Mouse (Mus musculus) adrenal gland, adult (tissue): ENCODE data around the gene Psme3.
"Not testable (repeated sequence)": the region's sequence is repeated elsewhere in the genome, so short reads cannot be mapped to it uniquely, and the experiment has no call there.

Source experiments
- DNase-seq, 2 experiments: peaks; one replicate each; pipeline ENCODE4 v3.0.0; 2022 to 2023; ENCODE audit warnings: low spot score in 1 of 2; ENCODE audit not compliant: inconsistent age in 2 of 2

Gene Psme3

GRCm38 (mm10) chr11:101311083-101311482 lies 4.9 kb upstream of the Psme3 start:
- no peak for DNase-seq

DNA sequence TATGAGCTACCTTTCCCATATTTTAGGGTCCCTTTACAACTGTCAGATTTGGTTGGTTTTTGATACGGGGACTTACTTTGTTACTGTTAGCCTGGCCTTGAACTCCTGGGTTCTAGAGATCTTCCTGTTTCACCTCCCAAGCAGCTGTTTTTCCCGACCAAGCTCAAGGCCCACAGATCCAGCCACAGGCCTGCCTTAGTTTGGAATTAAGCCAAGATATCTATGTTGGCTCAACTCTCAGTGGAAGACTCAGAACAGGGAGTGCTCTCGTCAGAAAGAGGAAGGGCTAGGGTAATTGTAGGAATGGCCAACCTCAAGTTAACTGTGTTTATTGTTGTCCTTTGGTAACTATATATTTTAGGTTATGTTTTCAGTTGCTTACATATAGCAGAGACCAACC lies 3.9 kb upstream of the Psme3 start:
- peak in 1 of 2 experiments; percentile 29 for DNase-seq

- no peak for DNase-seq
Measured at GRCm38 (mm10) chr11:101314567-101314966, 1.4 kb upstream of the Psme3 start.

GRCm38 (mm10) chr11:101315082-101315650 lies 847 bp upstream of the Psme3 start:
- no peak for DNase-seq

- DNase-seq = no peak
Measured at GRCm38 (mm10) chr11:101316501-101316917, 496 bp downstream of the Psme3 start.

- DNase-seq = peak; percentile 72 to 88
Measured at GRCm38 (mm10) chr11:101323609-101324008, 7.6 kb downstream of the Psme3 start.

- DNase-seq = no peak
Measured at GRCm38 (mm10) chr11:101324763-101325162, 8.8 kb downstream of the Psme3 start, which contains the start of gene Aoc2. Gene Aoc2, plus strand, starts transcription at chr11:101325063.

DNA sequence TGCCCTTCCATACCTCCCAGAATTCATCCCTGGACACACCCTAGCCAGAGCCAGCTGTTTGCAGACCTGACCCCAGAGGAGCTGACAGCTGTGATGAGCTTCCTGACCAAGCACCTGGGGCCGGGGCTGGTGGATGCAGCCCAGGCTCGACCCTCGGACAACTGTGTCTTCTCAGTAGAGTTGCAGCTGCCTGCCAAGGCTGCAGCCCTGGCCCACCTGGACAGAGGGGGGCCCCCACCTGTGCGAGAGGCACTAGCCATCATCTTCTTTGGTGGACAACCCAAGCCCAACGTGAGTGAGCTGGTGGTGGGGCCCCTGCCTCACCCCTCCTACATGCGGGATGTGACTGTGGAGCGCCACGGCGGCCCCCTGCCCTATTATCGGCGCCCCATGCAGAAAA lies 9.2 kb downstream of the Psme3 start:
- DNase-seq = not testable (repeated sequence)

GRCm38 (mm10) chr11:101326147-101326546 lies 10.1 kb downstream of the Psme3 start:
- no peak for DNase-seq

GRCm38 (mm10) chr11:101327311-101327710 lies 11.3 kb downstream of the Psme3 start:
- DNase-seq = no peak

DNA sequence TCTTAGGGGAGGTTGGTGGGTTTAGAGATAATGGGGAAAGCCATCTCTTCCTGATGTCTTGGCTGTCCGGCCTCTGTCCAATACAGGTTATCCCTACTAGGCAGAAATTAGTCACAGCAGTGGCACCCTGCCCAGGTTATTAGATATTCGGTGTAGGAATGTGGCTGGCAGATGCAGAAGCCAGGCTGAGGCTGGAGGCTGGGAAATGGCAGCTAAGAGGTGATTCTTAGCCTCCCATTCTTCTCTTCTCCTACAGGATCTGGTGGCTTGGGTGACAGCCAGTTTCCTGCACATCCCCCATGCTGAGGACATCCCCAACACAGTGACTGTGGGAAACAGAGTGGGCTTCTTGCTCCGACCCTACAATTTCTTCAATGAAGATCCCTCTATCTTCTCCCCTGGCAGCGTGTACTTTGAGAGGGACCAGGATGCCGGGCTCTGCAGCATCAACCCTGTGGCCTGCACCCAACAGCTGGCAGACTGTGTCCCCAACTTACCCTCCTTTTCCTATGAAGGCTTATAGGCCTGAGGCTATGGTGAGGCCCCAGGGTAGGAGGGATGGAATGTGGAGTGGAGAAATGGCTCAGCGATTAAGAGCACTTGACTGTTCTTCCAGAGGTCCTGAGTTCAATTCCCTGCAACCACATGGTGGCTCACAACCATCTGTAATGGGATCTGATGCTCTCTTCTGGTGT lies 13.1 kb downstream of the Psme3 start:
- DNase-seq = peak; percentile 59 to 75

- peak in 1 of 2 experiments; percentile 64 for DNase-seq
Measured at GRCm38 (mm10) chr11:101330371-101330924, 14.4 kb downstream of the Psme3 start, which contains the start of gene Aoc3. Gene Aoc3, plus strand, starts transcription at chr11:101330605.

DNA sequence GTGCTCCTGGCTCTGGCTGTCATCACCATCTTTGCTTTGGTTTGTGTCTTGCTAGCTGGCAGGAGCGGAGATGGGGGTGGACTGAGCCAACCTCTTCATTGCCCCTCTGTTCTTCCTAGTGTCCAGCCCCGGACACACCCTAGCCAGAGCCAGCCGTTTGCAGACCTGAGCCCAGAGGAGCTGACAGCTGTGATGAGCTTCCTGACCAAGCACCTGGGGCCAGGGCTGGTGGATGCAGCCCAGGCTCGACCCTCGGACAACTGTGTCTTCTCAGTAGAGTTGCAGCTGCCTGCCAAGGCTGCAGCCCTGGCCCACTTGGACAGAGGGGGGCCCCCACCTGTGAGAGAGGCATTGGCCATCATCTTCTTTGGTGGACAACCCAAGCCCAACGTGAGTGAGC lies 14.9 kb downstream of the Psme3 start:
- not testable (repeated sequence) for DNase-seq

DNA sequence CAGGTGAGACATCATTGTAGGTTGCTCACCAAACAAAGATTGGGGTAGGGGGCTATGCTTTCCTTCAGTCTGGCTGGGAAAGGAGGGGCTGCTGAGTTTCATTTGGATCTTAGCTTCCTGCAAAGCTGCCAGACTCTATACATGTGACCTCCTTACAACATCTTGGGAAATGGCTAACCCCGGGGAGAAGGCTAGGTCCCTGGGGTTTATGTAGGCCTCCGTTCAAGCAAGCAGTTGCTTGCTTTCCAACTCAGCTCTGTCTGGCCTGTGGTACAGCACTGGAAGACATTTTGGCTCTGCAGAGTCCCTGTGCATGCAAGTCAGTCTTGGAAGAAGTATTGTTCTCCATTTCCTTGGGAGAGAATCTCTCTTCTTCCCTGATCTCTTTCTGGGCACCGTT lies 16.5 kb downstream of the Psme3 start:
- DNase-seq = no peak

- DNase-seq = no peak
Measured at GRCm38 (mm10) chr11:101334023-101334422, 18.0 kb downstream of the Psme3 start.

GRCm38 (mm10) chr11:101334516-101334915 lies 18.5 kb downstream of the Psme3 start:
- no peak for DNase-seq

- DNase-seq = no peak
Measured at GRCm38 (mm10) chr11:101335685-101336084, 19.7 kb downstream of the Psme3 start.

GRCm38 (mm10) chr11:101338123-101338760 lies 22.2 kb downstream of the Psme3 start:
- peak in 1 of 2 experiments; percentile 45 for DNase-seq

GRCm38 (mm10) chr11:101347083-101347775 lies 31.2 kb downstream of the Psme3 start:
- no peak for DNase-seq

GRCm38 (mm10) chr11:101348774-101349173 lies 32.8 kb downstream of the Psme3 start:
- no peak for DNase-seq

GRCm38 (mm10) chr11:101349216-101349615 lies 33.2 kb downstream of the Psme3 start:
- no peak for DNase-seq
